Mouse (Mus musculus): ENCODE data around the gene Rpl10.

The Rpl10 gene

DNA sequence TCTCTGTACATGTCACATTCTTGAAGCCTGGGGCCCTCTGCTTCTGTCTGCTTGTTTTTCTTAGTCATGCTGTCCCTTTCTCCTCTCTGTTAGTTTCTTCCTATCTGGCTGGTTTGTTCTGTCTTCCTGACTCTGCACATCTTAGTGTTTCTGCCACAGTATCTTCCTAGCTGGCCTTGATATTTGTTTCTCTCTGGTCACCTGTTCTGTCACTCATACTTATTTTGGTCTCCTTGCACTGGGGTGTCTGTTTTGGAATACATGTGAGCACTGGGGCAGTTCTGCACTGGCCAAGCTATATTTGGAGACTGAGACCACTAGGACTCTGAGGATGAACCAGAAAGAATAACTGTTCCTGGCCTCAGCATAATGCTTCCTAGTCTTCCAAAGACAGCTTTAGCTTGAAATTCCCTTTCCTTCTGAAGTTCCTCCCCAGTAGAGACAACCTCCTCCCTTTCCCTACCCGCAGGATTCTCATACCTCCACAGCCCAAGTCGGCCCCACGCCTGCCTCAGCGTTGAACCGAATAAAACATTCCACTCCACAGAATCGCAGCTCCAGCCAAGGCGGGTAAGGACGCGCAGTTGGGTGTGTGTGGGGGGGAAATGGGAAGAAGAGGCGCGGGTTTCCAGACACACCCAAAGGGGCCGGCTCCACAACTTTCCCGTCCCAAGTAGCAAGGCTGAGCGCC is 10.6 kb downstream of the Rpl10 start:
- no peak for DNase-seq (ENCODE audit: low read depth)

DNA sequence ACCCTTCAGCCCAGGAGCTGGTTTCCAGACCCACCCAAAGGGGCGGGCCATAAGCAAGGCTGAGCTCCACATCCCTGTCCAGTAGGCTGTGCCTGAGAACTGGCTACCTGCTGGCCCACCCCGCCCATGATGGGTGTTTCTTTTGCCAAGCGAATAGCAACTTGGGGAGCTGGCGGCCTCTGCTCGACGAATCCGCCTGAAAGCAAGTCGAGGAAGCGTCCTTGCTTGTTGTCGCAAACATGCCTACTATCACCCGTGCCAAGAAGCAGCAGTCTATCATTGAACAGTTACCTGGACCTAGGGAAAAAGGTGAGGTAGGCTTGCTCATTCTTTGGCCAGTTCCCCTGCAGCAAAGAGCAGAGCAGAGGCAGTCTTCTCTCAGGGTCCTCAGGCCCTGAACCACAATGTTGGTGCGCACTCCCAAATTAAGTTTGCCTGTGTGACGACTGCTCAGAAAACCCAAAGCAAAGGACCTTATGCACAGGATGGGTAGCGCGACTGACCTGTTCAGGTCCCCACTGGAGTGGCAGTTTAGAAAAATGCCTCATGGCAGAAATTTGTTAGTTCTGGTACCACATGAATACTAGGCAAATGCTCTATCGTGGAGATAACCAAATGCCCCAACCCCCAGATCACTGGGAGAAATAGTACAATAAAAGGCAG is 11.3 kb downstream of the Rpl10 start, which contains the start of the genes Taz and Dnase1l1:
Gene Taz (plus strand): TSS at position 181 of the 663 bp plus-strand sequence.
Gene Dnase1l1 (minus strand): TSS at position 606 of the 663 bp plus-strand sequence.
- DNase-seq (ENCODE audit: low read depth), result peak; percentile 79

DNA sequence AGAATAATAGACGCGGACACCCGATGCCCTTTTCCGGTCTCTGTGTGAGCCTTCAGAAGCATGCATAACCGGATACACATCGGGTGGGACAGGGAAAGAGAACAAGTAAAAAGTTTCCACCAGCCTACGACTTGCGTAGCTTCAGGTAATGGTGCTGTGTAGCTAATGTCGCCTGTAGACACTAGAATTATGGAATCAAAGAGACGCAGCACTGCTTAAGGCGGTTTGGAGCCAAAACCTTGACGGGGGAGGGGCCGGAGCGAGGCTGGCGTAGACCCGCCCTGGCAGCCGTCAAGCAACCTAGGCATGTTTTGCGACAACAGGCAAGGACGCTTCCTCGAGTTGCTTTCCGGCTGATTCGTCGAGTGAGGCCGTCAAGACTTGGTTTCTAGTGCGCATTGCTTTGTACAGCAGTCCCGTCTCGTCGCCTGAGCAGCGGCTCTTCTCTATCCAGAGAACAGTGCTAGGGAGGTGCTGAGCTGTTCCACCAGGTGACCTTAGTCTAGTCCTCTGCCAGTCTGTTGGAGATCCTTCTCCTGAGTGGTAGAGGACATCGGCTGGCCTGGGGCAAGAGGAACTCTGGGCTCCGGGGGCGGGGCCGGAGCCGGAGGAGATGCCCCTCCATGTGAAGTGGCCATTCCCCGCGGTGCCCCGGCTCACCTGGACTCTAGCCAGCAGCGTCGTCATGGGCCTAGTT is 11.9 kb downstream of the Rpl10 start:
- peak; percentile 90 for DNase-seq (ENCODE audit: low read depth)

DNA sequence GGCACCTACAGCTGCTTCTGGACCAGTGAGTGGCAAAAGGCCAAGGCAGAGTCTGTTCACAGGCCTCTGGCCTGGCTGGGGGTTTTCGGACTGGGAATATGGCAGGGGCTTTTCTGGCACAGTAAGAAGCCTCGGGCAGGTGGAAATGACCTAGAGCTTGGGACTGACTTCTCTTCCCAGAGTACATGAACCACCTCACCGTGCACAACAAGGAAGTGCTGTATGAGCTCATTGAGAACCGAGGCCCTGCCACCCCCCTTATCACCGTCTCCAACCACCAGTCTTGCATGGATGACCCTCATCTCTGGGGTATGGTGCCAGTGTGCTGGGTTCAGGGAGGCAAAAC is 12.5 kb downstream of the Rpl10 start:
- no peak for DNase-seq (ENCODE audit: low read depth)

DNA sequence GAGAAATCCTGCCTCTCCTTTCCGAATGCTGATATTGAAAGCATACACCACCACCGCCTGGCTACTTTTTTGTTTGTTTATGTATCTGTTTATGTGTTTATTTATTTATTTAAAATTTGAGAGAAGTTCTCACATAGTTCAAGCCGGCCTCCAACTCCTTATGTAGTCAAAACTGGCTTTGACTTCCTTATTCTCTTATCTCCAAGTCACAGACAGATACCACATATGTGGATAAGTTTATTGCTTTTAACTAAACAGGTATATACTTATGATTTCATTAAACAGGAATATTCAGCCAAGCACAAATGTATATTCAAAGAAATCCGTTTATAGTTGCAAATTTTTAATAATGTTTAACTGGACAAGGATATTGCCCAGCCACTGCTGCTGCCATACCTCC is 22.8 kb downstream of the Rpl10 start:
- DNase-seq (ENCODE audit: low read depth), result no peak

DNA sequence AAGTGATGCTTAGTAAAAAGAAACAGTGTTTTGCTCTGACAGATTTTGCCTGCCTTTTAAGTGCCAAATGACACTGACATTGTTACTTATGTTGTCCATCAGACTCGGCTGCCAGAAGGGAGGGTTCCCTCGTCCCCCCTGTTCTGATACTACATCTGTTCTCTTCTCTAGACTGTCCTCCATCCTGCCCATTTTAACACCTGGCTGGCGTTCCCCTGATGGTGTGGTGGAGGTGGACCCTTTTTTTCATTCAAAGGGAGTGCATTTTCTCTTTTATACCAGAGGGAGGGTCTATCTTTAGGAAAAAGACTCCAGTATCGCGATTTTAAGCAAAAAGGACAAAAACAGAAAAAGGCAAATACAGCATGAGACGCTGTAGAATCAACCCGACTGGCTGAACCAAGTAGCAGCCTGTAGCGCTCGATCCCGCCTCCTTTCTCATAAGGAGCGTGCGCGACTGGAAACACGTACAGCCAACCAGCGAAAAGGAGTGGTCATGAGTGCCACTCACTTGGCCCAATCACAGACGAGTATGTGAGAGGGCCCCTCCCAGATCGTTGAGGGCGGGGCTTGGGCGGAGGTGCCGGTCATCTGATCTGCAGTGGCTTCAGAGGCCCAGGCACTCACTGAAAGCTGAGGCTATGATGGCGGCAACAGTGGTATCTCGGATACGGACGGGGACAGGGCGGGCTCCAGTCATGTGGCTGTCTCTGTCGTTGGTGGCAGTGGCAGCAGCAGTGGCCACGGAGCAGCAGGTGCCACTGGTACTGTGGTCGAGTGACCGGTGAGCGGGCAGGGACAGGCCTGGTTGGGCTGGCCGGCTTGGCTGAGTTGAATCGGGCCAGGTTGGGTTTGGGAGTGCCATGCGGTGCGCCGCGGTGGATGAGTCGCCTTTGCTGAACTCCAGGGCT is 26.2 kb downstream of the Rpl10 start, which contains the start of gene Atp6ap1:
Gene Atp6ap1 (plus strand): TSS at position 560 of the 911 bp plus-strand sequence.
- DNase-seq (ENCODE audit: low read depth), result peak; percentile 94

DNA sequence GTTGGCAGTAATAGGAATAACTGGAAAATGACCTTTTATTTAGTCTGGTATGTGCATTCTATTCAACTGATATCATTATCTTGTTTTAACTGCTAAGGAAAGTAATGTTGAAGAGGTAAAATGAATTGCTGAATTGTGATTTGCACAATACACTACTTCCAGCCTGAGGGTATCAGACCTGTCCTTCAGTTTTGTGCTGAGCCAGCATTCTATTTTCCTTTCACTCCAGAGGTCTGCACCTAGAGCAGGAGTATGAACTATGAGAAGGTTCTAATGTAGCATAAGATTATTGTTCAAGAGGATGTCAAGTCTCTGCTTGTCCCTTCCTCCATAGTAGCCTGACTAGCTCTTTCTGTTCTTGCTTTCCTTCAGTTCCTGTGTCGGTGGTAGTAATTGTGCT is 27.7 kb downstream of the Rpl10 start:
- no peak for DNase-seq (ENCODE audit: low read depth)

DNA sequence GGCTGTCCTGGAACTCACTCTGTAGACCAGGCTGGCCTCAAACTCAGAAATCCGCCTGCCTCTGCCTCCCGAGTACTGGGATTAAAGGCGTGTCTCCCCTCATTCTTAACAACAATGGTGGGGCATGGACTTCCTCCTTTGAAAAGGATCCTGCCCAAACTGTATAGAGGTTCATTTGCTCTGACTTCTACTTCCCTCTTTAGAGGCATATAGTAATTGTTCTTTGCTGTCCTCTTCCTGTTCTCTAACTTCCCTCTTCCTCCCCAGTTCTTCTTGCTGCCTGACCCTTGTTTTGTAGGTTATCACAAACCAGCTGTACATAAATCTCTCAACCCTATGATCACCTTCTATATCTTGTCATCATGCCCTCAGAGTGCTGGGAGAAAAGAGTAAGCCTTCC is 29.1 kb downstream of the Rpl10 start:
- DNase-seq (ENCODE audit: low read depth), result no peak

DNA sequence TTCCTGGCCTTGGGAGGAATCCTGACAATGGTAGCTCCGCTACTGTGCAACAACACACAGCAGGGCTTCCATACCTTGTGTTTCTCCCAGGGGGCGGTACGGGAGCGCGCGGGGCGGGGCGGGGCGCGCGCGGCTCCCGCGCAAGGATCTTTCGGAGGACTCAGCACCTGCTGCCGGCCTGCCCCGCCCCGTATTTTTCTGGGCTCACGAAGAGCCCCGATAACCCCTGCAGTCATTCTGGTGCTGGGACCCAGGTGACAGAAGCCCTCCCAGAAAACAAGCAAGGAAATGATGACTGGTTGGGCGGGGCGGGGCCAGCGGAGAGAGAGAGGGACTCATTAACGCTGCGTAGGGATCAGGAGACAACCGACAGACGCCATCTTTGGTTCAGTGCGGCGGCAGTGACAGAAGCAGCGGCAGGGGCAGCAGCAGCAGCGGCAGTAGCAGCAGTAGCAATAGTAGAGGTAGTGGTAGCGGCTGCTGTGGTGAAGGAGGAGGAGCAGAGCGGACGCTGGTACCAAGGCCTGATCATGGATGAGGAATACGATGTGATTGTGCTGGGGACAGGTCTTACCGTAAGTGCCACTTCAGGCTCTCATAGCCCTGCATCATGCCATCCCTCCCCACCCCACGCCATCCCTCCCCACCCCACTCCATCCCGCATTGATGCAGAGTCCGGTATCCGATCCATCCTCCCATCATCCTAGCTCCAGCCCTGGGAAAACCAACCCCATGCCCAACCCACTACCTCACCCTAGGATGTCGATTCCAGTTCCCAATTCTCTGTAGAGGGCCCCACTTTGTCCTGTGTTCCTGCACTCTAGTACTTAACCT is 34.5 kb downstream of the Rpl10 start, which contains the start of gene Gdi1:
Gene Gdi1 (plus strand): TSS at position 132 of the 834 bp plus-strand sequence.
- peak; percentile 90 for DNase-seq (ENCODE audit: low read depth)

DNA sequence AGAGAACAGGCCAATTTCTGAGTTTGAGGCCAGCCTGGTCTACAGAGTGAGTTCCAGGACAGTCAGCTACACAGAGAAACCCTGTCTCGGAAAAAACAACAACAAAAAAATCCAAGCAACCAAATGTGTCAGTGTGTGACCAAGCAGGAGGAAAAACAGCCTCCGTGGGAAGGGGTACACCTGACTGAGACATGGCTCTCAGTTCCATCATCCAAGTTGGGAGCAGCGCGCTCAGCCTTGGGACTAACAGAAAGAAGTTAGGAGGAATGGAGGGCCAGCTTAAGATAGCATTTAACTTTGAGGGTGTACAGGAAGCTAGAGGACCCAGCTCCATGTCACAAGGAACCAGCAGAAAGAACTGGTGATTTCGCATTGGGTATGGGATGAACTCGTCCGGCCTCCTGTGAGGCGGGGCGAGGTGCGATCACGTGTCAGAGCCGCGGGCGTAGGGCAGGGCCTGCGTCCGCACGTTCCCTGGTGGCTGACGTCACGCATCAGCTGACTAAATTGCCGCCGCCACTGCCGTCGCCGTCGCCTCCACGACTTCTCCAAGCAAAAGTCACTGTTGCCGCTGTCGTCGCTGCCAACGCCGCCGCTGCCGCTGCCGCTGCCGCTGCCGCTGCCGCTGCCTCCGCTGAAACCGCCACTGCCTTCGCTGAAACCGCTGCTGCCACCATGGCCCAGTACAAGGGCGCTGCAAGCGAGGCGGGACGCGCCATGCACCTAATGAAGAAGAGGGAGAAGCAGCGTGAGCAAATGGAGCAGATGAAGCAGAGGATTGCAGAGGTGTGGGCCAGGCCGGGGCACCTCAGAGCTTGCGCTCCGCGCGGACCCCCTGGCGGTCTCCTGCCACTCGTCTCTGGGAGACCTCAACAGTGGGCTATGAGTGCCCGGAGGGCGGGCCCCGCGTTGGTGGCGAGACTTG is 42.2 kb downstream of the Rpl10 start, which contains the start of gene Fam50a:
Gene Fam50a (plus strand): TSS at position 494 of the 925 bp plus-strand sequence.
- peak; percentile 91 for DNase-seq (ENCODE audit: low read depth)
